Mouse (Mus musculus) ovary, adult 18-20 months (tissue): ENCODE data around the gene Rhbdl1.
"Not testable (repeated sequence)": the region's sequence is repeated elsewhere in the genome, so short reads cannot be mapped to it uniquely, and the experiment has no call there.

Source experiments
- DNase-seq: peaks from one replicate; pipeline ENCODE4 v3.0.0; 2022; ENCODE audit warnings: low spot score, mixed read lengths

Rhbdl1 gene

GRCm38 (mm10) chr17:25825984-25826570 is 11.0 kb downstream of the Rhbdl1 start:
- DNase-seq, result no peak

GRCm38 (mm10) chr17:25825311-25825710 is 11.8 kb downstream of the Rhbdl1 start:
- DNase-seq, result no peak

- no peak for DNase-seq
Measured at GRCm38 (mm10) chr17:25824362-25825142, 12.5 kb downstream of the Rhbdl1 start.

GRCm38 (mm10) chr17:25823452-25823851 is 13.6 kb downstream of the Rhbdl1 start, which contains the start of gene Wdr24:
Wdr24 (plus strand) TSS chr17:25823627.
- no peak for DNase-seq

- no peak for DNase-seq
Measured at GRCm38 (mm10) chr17:25818851-25819780, 18.0 kb downstream of the Rhbdl1 start.

GRCm38 (mm10) chr17:25817662-25818061 is 19.4 kb downstream of the Rhbdl1 start:
- DNase-seq, result no peak

- DNase-seq, result no peak
Measured at GRCm38 (mm10) chr17:25813471-25813870, 23.6 kb downstream of the Rhbdl1 start.

GRCm38 (mm10) chr17:25810890-25811289 is 26.2 kb downstream of the Rhbdl1 start:
- no peak for DNase-seq

GRCm38 (mm10) chr17:25809606-25810340 is 27.3 kb downstream of the Rhbdl1 start:
- no peak for DNase-seq

GRCm38 (mm10) chr17:25808789-25809605 is 28.1 kb downstream of the Rhbdl1 start, which contains the start of gene Fbxl16:
Fbxl16 (plus strand) TSS chr17:25809085.
- peak; percentile 59 for DNase-seq

- DNase-seq, result no peak
Measured at GRCm38 (mm10) chr17:25808028-25808427, 29.1 kb downstream of the Rhbdl1 start.

GRCm38 (mm10) chr17:25807452-25807851 is 29.6 kb downstream of the Rhbdl1 start:
- not testable (repeated sequence) for DNase-seq

- DNase-seq, result no peak
Measured at GRCm38 (mm10) chr17:25806507-25806906, 30.6 kb downstream of the Rhbdl1 start.

GRCm38 (mm10) chr17:25802825-25803517 is 34.1 kb downstream of the Rhbdl1 start:
- no peak for DNase-seq

- no peak for DNase-seq
Measured at GRCm38 (mm10) chr17:25801029-25801428, 36.1 kb downstream of the Rhbdl1 start.

GRCm38 (mm10) chr17:25796951-25797369 is 40.1 kb downstream of the Rhbdl1 start, which contains the start of gene Metrn:
Metrn (minus strand) TSS chr17:25797136.
- DNase-seq, result peak; percentile 79

GRCm38 (mm10) chr17:25796211-25796771 is 40.8 kb downstream of the Rhbdl1 start:
- DNase-seq, result no peak

- DNase-seq, result peak; percentile 42
Measured at GRCm38 (mm10) chr17:25795609-25796092, 41.4 kb downstream of the Rhbdl1 start, which contains the start of gene AC134908.4. AC134908.4 (minus strand) TSS chr17:25795659.

- no peak for DNase-seq
Measured at GRCm38 (mm10) chr17:25794998-25795397, 42.1 kb downstream of the Rhbdl1 start.
